ENCODE assay signal across 13 mouse cellular contexts in the genomic region with DNA sequence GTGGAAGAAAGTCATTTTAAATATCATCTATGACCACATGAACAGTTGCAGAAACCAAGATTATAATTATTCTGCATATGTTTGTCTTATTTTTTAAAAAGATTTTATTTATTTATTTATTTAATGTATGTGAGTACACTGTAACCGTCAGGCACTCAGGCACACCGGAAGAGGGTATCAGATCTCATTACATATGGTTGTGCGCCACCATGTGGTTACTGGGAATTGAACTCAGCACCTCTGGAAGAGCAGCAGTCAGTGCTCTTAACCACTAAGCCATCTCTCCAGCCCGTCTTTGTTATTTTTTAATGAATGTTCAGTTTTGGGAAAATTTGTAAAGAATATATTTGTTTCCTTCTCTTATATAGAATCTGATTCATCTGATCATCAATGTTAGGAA. TPM values are rescaled to one million over a fixed set of nuclear protein-coding genes. Genes with fewer than 3 reads are reported as not detected.
DNase-seq lines count a peak whose midpoint lies in the region; ATAC-seq and TF ChIP-seq lines count a peak whose summit lies in the region.
"Had no signal": no experiment of that assay in that cellular context is flagged by ENCODE, and none has a peak within 500 bp of the region (broad histone marks: within the 10 kb centered on the region; RNA-seq: fewer than 3 reads in every experiment).

No protein-coding gene starts in this region.

- DNase-seq in adrenal gland, postnatal 14 days = peak; percentile 12
- no peak for DNase-seq in adrenal gland, postnatal 4 days (ENCODE audit: low spot score in 2 of 2)
- peak; percentile 2 for DNase-seq in left cerebral cortex, postnatal 4 days
- DNase-seq in left cerebral cortex, adult 8-10 months (ENCODE audit: low spot score in 2 of 2) = no peak
- DNase-seq in brain, adult 2 months (ENCODE audit: low read depth, low spot score) = peak; percentile 7
- DNase-seq in thymus, adult 2 months = peak; percentile 39
- DNase-seq in frontal cortex, postnatal 10 days (ENCODE audit: low spot score in 2 of 2) = no peak
- DNase-seq: cerebellum, adult 9-11 months had no signal

- H3K36me3 ChIP-seq in thymus, adult 2 months (ENCODE audit: control insufficient read depth, insufficient read depth, low read length) = no peaks in the 10 kb centered on the region
- no peaks in the 10 kb centered on the region for H3K36me3 ChIP-seq in forebrain, embryonic 13.5 days (ENCODE audit: poor library complexity, severe bottlenecking)
- H3K36me3 ChIP-seq: forebrain, embryonic 12.5 days; lung, embryonic 15.5 days; neural tube, embryonic 13.5 days; stomach, embryonic 15.5 days had no signal

- intact Hi-C loops in left cerebral cortex, postnatal 4 days (cut with DNase I) = no loop called here

- no peak for TF ChIP-seq POLR2A in thymus, adult 2 months (IDR thresholded peaks at IDR 0.05; ENCODE audit: control insufficient read depth, extremely low read depth, insufficient read depth, low read length, poor library complexity)

- no peaks in the 10 kb centered on the region for H3K4me1 ChIP-seq in thymus, adult 2 months (replicated peaks; ENCODE audit: control insufficient read depth, insufficient read depth, low read length)
- no peaks in the 10 kb centered on the region for H3K4me1 ChIP-seq in forebrain, embryonic 13.5 days
- H3K4me1 ChIP-seq: forebrain, embryonic 12.5 days; lung, embryonic 15.5 days; neural tube, embryonic 13.5 days; stomach, embryonic 15.5 days had no signal

- WGBS in thymus, adult 2 months = 31% methylated on average over 4 of the region's 4 CpGs
- 60% methylated on average over 4 of the region's 4 CpGs for WGBS in forebrain, embryonic 13.5 days

- H3K9me3 ChIP-seq in forebrain, embryonic 13.5 days (replicated peaks) = no peaks in the 10 kb centered on the region
- H3K9me3 ChIP-seq: forebrain, embryonic 12.5 days; lung, embryonic 15.5 days; neural tube, embryonic 13.5 days; stomach, embryonic 15.5 days had no signal

- H3K27ac ChIP-seq in thymus, adult 2 months (ENCODE audit: control insufficient read depth, insufficient read depth, low read length) = no peak overlapping the region
- H3K27ac ChIP-seq in forebrain, embryonic 13.5 days = no peak overlapping the region
- H3K27ac ChIP-seq: forebrain, embryonic 12.5 days; lung, embryonic 15.5 days; neural tube, embryonic 13.5 days; stomach, embryonic 15.5 days had no signal

- TF ChIP-seq CTCF in thymus, adult 2 months (IDR thresholded peaks at IDR 0.05; ENCODE audit: borderline replicate concordance, control insufficient read depth, extremely low read depth, insufficient read depth, low read length, poor library complexity) = no peak

- no peaks in the 10 kb centered on the region for H3K27me3 ChIP-seq in thymus, adult 2 months (ENCODE audit: control insufficient read depth, insufficient read depth, low read length)
- peaks cover 3% of the 10 kb centered on the region; the same call in 1 of the 2 replicates for H3K27me3 ChIP-seq in forebrain, embryonic 13.5 days
- H3K27me3 ChIP-seq: stomach, embryonic 15.5 days had no signal

- no peak for ATAC-seq in forebrain, embryonic 13.5 days

- no peak overlapping the region for H3K9ac ChIP-seq in forebrain, embryonic 13.5 days
- H3K9ac ChIP-seq: forebrain, embryonic 12.5 days; lung, embryonic 15.5 days; neural tube, embryonic 13.5 days; stomach, embryonic 15.5 days had no signal

- no peak overlapping the region for H3K4me3 ChIP-seq in thymus, adult 2 months (ENCODE audit: control insufficient read depth, insufficient read depth, low read length)
- no peak overlapping the region for H3K4me3 ChIP-seq in forebrain, embryonic 13.5 days
- H3K4me3 ChIP-seq: forebrain, embryonic 12.5 days; lung, embryonic 15.5 days; neural tube, embryonic 13.5 days; stomach, embryonic 15.5 days had no signal

- H3K4me2 ChIP-seq in forebrain, embryonic 13.5 days = no peak overlapping the region
- H3K4me2 ChIP-seq: forebrain, embryonic 12.5 days; lung, embryonic 15.5 days; neural tube, embryonic 13.5 days; stomach, embryonic 15.5 days had no signal

RNA-seq across cellular contexts. Expression of a gene that starts 51.7 kb away (rescaled TPM):
- total RNA-seq in adrenal gland, postnatal 14 days (2021) = 58.3 and 58.8 TPM in 2 replicates
- 10 to 100 TPM; 71.6 to 75.2 TPM for total RNA-seq in adrenal gland, postnatal 4 days (2021)
- 10 to 100 TPM; 49.9 to 55.1 TPM for total RNA-seq in left cerebral cortex, postnatal 4 days (2021)
- total RNA-seq in left cerebral cortex, adult 8-10 months (2022) = 10 to 100 TPM; 46.4 to 54.6 (median 49.9) TPM
- polyA plus RNA-seq in thymus, adult 2 months (2012; rRNA removed) = 6.4 and 6.6 TPM in 2 replicates
- polyA plus RNA-seq in forebrain, embryonic 13.5 days (2015; fragmentation: Nextera tagmentation; extraction: Ambion mirVana) = 30.0 and 33.6 TPM in 2 replicates

Comparison
In these comparisons a context has a peak if more than half of its experiments do, and no peak if none do; other contexts are left out.
1. DNase-seq: peak in adrenal gland, postnatal 14 days (single experiment), left cerebral cortex, postnatal 4 days (single experiment), brain, adult 2 months (single experiment) and thymus, adult 2 months (single experiment); none in adrenal gland, postnatal 4 days (0 of 2), left cerebral cortex, adult 8-10 months (0 of 2) and frontal cortex, postnatal 10 days (0 of 2).